Mouse (Mus musculus): ENCODE data around the gene Prom2. TPM values are rescaled to one million over a fixed set of nuclear protein-coding genes. Genes with fewer than 3 reads are reported as not detected.
A peak's percentile ranks its signal among the peaks of the same experiment; 100 is the strongest.

Gene Prom2
- polyA plus RNA-seq (2015; fragmentation: Nextera tagmentation; extraction: Ambion mirVana) = 0.05 and 0.19 TPM in 2 replicates

DNA sequence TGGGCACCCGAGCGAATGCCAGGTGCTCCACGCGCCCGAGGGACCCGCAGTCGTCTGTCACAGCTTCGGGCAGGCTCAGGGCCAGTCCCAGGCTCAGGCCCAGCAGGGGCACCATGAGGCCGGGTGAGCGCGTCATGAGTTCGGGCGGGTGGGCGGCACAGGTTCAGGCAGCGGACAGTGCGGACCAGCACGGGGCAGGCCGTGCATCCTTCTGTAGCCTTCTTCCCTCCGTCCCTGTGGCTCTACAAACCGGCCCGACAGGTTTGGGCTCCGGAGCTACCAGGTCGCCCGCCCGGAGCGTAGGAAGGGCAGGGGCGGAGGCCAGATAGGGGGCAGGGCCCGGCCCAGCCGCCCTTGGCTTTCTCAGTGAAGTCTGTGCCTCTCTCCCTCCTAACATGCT lies at the start of gene Prom2:
Gene Prom2 (minus strand): TSS at position 283 of the 400 bp plus-strand sequence.
- Histone ChIP-seq H3K4me3 (ENCODE audit: low read depth, low read length) (peak within 1 kb of the TSS; percentile 3; the same call in 1 of the 2 replicates), H3K27me3 (ENCODE audit: control insufficient read depth, insufficient read depth, low read depth, low read length) (peaks cover 43% of the 10 kb centered on the region), H3K9me3 (replicated peaks; ENCODE audit: control insufficient read depth, low read length, poor library complexity, severe bottlenecking) (no peaks in the 10 kb centered on the region), H3K36me3 (ENCODE audit: control insufficient read depth, insufficient read depth, low read length) (no peaks in the 10 kb centered on the region), H3K9ac (ENCODE audit: low read depth, low read length) (no peak within 1 kb of the TSS), H3K4me2 (ENCODE audit: low read length) (peak within 1 kb of the TSS; percentile 40), H3K4me1 (ENCODE audit: control insufficient read depth, insufficient read depth, low read length) (no peaks in the 10 kb centered on the region), H3K27ac (ENCODE audit: low read length) (no peak within 1 kb of the TSS)
- WGBS = 7% methylated on average over 28 of the region's 29 CpGs
- ATAC-seq = no peak

DNA sequence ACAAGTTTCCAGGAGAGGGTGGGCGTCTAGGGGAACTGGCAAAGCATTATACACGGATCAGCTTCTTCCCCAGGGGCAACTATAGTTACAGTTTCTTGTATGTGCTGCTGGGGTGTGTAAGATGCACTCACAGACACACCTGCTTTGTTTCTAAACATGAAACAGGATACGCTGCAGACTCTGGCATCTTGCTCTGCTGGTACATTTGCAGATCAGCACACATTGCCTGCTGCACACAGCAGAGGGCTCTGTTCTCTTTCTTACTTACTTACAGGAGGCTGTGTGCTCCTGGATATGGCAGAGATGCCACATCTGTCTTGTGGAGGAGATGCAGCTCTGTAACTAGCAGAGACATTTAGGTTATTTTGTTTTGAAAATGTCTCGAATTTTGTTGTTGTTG lies 49.6 kb upstream of the Prom2 start:
- ATAC-seq = no peak
- H3K27ac ChIP-seq (ENCODE audit: low read length) = no peak overlapping the region
- H3K4me3 ChIP-seq (ENCODE audit: low read depth, low read length) = no peak overlapping the region
- H3K4me1 ChIP-seq (ENCODE audit: control insufficient read depth, insufficient read depth, low read length) = peaks cover 23% of the 10 kb centered on the region
- no peak overlapping the region for H3K4me2 ChIP-seq (ENCODE audit: low read length)
- H3K9ac ChIP-seq (ENCODE audit: low read depth, low read length) = no peak overlapping the region
- 86% methylated on average over 4 of the region's 4 CpGs for WGBS
- H3K36me3 ChIP-seq (ENCODE audit: control insufficient read depth, insufficient read depth, low read length) = peaks cover 20% of the 10 kb centered on the region
- no peaks in the 10 kb centered on the region for H3K27me3 ChIP-seq (ENCODE audit: control insufficient read depth, insufficient read depth, low read depth, low read length)
- H3K9me3 ChIP-seq (replicated peaks; ENCODE audit: control insufficient read depth, low read length, poor library complexity, severe bottlenecking) = no peaks in the 10 kb centered on the region

DNA sequence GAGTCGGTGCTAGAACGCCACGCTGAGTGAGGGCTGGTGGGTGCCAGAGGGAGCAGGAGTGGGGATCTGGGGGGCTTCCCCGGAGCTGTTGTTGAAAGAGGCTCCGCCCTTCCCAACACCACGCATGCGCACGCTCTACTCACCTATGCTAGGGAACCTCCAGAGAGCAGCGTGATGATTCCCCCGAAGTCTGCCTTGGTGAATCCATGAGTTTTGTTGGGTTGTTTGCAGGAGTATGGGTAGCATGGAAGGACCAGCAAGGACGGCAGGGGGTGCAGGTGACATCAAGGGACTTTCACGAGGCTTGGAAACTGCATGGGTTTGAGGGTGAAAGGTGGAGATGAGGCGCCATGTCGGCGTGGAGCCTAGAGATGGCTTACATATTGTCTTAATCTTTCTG lies 48.9 kb upstream of the Prom2 start:
- Histone ChIP-seq H3K4me3 (ENCODE audit: low read depth, low read length) (no peak overlapping the region), H3K9me3 (replicated peaks; ENCODE audit: control insufficient read depth, low read length, poor library complexity, severe bottlenecking) (no peaks in the 10 kb centered on the region), H3K27ac (ENCODE audit: low read length) (no peak overlapping the region), H3K4me2 (ENCODE audit: low read length) (no peak overlapping the region), H3K36me3 (ENCODE audit: control insufficient read depth, insufficient read depth, low read length) (peaks cover 17% of the 10 kb centered on the region), H3K9ac (ENCODE audit: low read depth, low read length) (no peak overlapping the region), H3K27me3 (ENCODE audit: control insufficient read depth, insufficient read depth, low read depth, low read length) (no peaks in the 10 kb centered on the region), H3K4me1 (ENCODE audit: control insufficient read depth, insufficient read depth, low read length) (peaks cover 23% of the 10 kb centered on the region)
- no peak for ATAC-seq
- WGBS = 82% methylated on average over 15 of the region's 15 CpGs

DNA sequence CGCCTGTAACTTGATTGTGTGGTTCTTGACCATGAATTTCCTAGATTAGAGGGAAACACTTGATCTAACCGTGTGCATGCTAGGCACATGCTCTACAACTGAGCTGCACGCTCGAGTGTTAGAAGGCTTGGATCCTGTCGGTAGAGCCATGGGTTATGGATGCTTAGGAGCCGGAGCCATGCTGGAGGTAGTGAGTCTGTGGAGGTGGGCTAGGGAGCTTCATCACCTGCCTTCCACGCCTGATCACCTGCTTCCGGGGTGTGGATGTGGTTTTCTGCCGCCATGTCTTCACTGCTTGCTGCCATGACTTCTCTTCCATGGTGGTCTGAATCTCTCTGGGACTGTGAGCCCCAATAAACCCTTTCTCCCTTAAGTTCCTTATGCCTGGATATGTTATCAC lies 47.6 kb upstream of the Prom2 start:
- H3K4me2 ChIP-seq (ENCODE audit: low read length) = no peak overlapping the region
- H3K36me3 ChIP-seq (ENCODE audit: control insufficient read depth, insufficient read depth, low read length) = 0 out of 2 replicates have a peak, but pooled peaks cover 7% of the 10 kb centered on the region
- 96% methylated on average over 9 of the region's 9 CpGs for WGBS
- peaks cover 28% of the 10 kb centered on the region for H3K4me1 ChIP-seq (ENCODE audit: control insufficient read depth, insufficient read depth, low read length)
- no peak overlapping the region for H3K27ac ChIP-seq (ENCODE audit: low read length)
- no peaks in the 10 kb centered on the region for H3K27me3 ChIP-seq (ENCODE audit: control insufficient read depth, insufficient read depth, low read depth, low read length)
- no peak overlapping the region for H3K4me3 ChIP-seq (ENCODE audit: low read depth, low read length)
- ATAC-seq = no peak
- no peaks in the 10 kb centered on the region for H3K9me3 ChIP-seq (replicated peaks; ENCODE audit: control insufficient read depth, low read length, poor library complexity, severe bottlenecking)
- no peak overlapping the region for H3K9ac ChIP-seq (ENCODE audit: low read depth, low read length)

DNA sequence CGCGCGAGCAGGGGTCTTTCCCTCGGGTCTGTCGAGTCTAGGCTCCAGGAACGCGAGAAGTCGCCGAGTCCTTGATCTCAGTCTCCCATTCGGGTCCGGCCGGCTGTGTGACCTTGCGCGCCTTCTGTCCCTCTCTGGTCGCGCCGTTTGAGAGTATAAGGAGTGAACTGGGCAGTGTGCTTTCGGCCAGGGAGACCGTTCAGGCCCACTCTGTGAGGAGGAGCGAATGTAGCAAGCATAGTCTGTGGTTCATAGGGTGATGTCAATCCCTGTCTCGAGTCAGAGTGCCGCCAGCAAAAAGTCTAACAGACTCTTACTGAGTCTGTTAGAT lies 46.2 kb upstream of the Prom2 start:
- Histone ChIP-seq H3K4me3 (ENCODE audit: low read depth, low read length) (peak overlapping the region; percentile 76), H3K9me3 (replicated peaks; ENCODE audit: control insufficient read depth, low read length, poor library complexity, severe bottlenecking) (no peaks in the 10 kb centered on the region), H3K27me3 (ENCODE audit: control insufficient read depth, insufficient read depth, low read depth, low read length) (no peaks in the 10 kb centered on the region), H3K4me1 (ENCODE audit: control insufficient read depth, insufficient read depth, low read length) (peaks cover 34% of the 10 kb centered on the region), H3K9ac (ENCODE audit: low read depth, low read length) (peak overlapping the region; percentile 91), H3K27ac (ENCODE audit: low read length) (peak overlapping the region; percentile 94), H3K36me3 (ENCODE audit: control insufficient read depth, insufficient read depth, low read length) (0 out of 2 replicates have a peak, but pooled peaks cover 4% of the 10 kb centered on the region), H3K4me2 (ENCODE audit: low read length) (peak overlapping the region; percentile 93)
- ATAC-seq = no peak; the same call in 1 of the 2 replicates
- under 1% methylated on average over 22 of the region's 22 CpGs for WGBS

DNA sequence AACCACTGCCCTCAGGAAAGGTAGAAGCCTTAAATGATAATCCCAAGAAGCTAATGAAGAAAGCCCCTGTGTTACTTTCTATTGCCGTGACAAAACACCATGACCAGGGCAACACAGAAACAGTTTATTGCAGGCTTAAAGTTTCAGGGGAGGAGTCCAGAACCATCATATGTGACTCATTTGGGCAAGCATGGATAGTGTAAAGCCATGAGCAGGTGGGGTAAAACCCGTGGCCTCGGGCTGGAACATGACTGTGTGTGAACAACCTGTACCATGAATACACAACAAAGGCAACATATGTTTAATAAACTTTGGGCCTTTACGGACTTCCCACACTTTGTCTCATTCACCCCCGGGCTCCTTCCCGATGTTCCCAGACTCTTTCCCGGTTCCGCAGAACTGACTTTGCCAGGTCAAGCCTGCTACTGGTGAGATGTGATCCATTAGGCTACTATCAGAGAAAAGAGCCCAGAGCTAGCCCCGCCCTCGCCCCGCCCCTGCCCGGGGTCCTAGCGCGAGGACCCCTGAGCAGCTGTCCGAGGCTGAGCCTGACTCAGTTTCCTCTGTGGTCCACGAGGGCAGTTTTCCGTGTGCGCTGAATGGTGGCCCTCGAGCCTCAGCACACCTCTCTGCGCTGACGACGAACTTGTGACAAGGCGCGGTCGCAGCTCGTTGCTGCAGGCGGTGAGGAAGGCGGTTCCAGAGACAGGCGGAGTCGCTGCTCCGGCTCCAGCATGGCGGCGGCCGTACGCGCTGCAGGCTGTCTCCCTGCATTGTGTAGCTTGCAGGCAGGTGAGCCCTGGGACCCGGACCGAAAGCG lies 45.6 kb upstream of the Prom2 start, which contains the start of the genes Zfp661 and Mrps5:
Gene Zfp661 (minus strand): TSS at position 401 of the 820 bp plus-strand sequence.
Gene Mrps5 (plus strand): TSS at position 529 of the 820 bp plus-strand sequence.
- 4% methylated on average over 39 of the region's 39 CpGs for WGBS
- H3K27ac ChIP-seq (ENCODE audit: low read length) = peak within 1 kb of the TSS; percentile 94
- peak within 1 kb of the TSS; percentile 91 for H3K9ac ChIP-seq (ENCODE audit: low read depth, low read length)
- peak within 1 kb of the TSS; percentile 93 for H3K4me2 ChIP-seq (ENCODE audit: low read length)
- H3K4me3 ChIP-seq (ENCODE audit: low read depth, low read length) = peak within 1 kb of the TSS; percentile 76
- 0 out of 2 replicates have a peak, but pooled peaks cover under 1% of the 10 kb centered on the region for H3K36me3 ChIP-seq (ENCODE audit: control insufficient read depth, insufficient read depth, low read length)
- H3K4me1 ChIP-seq (ENCODE audit: control insufficient read depth, insufficient read depth, low read length) = peaks cover 34% of the 10 kb centered on the region
- ATAC-seq = peak; percentile 85
- H3K9me3 ChIP-seq (replicated peaks; ENCODE audit: control insufficient read depth, low read length, poor library complexity, severe bottlenecking) = no peaks in the 10 kb centered on the region
- no peaks in the 10 kb centered on the region for H3K27me3 ChIP-seq (ENCODE audit: control insufficient read depth, insufficient read depth, low read depth, low read length)

DNA sequence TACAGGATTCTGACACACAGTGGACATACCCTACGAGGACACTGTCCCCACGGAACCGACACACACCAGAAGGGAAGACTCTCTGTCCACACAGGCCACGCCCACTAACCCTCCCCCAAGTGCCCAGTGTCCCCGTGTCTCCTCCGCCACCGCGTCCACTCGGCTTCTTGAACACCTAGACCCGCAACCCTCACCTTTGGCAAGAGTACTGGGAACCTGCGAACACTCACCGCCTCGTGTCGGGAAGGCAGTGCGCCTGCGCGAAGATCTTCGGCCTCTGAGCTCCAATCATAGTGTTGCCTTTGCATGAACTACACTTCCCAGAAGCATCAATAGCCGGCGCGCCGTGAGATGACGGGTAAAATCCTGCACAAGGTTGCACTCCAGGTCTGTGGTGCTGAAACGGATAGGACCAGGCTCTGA lies 43.2 kb upstream of the Prom2 start:
- WGBS = 0% methylated on average over 24 of the region's 24 CpGs
- peaks cover 32% of the 10 kb centered on the region for H3K4me1 ChIP-seq (ENCODE audit: control insufficient read depth, insufficient read depth, low read length)
- peak; percentile 92 for ATAC-seq
- peak overlapping the region; percentile 76 for H3K4me2 ChIP-seq (ENCODE audit: low read length)
- H3K4me3 ChIP-seq (ENCODE audit: low read depth, low read length) = peak overlapping the region; percentile 83
- peak overlapping the region; percentile 66 for H3K27ac ChIP-seq (ENCODE audit: low read length)
- no peaks in the 10 kb centered on the region for H3K36me3 ChIP-seq (ENCODE audit: control insufficient read depth, insufficient read depth, low read length)
- no peaks in the 10 kb centered on the region for H3K27me3 ChIP-seq (ENCODE audit: control insufficient read depth, insufficient read depth, low read depth, low read length)
- peak overlapping the region; percentile 82 for H3K9ac ChIP-seq (ENCODE audit: low read depth, low read length)
- no peaks in the 10 kb centered on the region for H3K9me3 ChIP-seq (replicated peaks; ENCODE audit: control insufficient read depth, low read length, poor library complexity, severe bottlenecking)

DNA sequence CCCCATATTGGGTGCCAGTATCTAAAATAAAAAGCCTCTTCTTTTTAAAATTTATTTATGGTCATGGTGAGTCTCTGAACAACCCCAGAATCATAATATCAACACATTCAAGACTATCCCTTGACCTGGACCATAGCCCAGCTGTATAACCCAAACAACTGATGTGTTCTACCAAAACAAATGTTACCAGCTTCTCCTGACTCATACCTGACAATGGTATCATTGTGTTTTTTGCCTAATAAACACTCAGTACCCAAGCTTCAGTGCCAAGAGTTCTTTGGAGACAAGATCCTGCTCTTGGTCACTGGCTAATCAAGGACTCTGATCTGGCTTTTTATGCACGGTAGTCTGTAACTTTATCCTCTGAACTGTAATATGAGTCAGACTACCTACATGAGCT lies 32.1 kb upstream of the Prom2 start:
- H3K27me3 ChIP-seq (ENCODE audit: control insufficient read depth, insufficient read depth, low read depth, low read length) = no peaks in the 10 kb centered on the region

More for the DNA sequence above, 32.1 kb upstream of the Prom2 start:
- Histone ChIP-seq H3K27ac (ENCODE audit: low read length) (no peak overlapping the region), H3K4me2 (ENCODE audit: low read length) (no peak overlapping the region), H3K9ac (ENCODE audit: low read depth, low read length) (no peak overlapping the region), H3K4me3 (ENCODE audit: low read depth, low read length) (no peak overlapping the region), H3K9me3 (replicated peaks; ENCODE audit: control insufficient read depth, low read length, poor library complexity, severe bottlenecking) (no peaks in the 10 kb centered on the region), H3K36me3 (ENCODE audit: control insufficient read depth, insufficient read depth, low read length) (peaks cover 19% of the 10 kb centered on the region), H3K4me1 (ENCODE audit: control insufficient read depth, insufficient read depth, low read length) (no peaks in the 10 kb centered on the region)
- no peak for ATAC-seq
- WGBS = 85% methylated on average over 1 of the region's 1 CpGs
